Mouse (Mus musculus): Measurements from ENCODE around the gene Psmc2. TPM values are rescaled to one million over a fixed set of nuclear protein-coding genes. Genes with fewer than 3 reads are reported as not detected.
A peak's percentile ranks its signal among the peaks of the same experiment; 100 is the strongest.

Gene Psmc2
- 169 and 174 TPM in 2 replicates for polyA plus RNA-seq (2012; rRNA removed)

DNA sequence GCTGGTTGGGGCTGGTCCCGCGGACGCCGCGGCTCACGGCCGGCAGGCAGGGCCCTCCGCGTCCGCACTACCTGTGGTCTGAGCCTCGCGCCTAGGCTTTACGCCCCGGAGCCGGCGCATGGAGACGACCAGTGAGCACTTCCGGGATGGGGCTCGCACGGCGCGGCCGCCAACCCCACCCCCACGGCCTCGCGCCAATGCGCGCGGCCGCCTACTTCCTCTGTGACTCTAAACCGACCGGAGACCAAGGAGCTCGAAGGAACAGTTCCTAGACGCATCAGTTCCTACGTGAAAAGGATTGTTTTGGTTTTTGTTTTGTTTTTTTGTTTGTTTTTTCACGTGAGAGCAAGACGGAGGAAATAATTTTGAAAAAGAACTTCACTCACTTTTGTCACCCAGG is at the start of gene Psmc2, which contains the start of gene Dnajc2:
TSS of gene Psmc2 (plus strand) at position 231 of the 400 bp plus-strand sequence.
TSS of gene Dnajc2 (minus strand) at position 199 of the 400 bp plus-strand sequence.
- peak; percentile 78 for TF ChIP-seq POLR2A (IDR thresholded peaks at IDR 0.05; ENCODE audit: control insufficient read depth, low read depth, low read length)
- no peak for TF ChIP-seq CTCF (IDR thresholded peaks at IDR 0.05; ENCODE audit: control insufficient read depth, insufficient read depth, insufficient replicate concordance, low read depth, low read length)
- Histone ChIP-seq H3K4me1 (ENCODE audit: control insufficient read depth, insufficient read depth, low read length) (0 out of 2 replicates have a peak, but pooled peaks cover 2% of the 10 kb centered on the region), H3K4me3 (ENCODE audit: control insufficient read depth, low read depth, low read length) (peak within 1 kb of the TSS; percentile 100), H3K27me3 (ENCODE audit: control insufficient read depth, insufficient read depth, low read length) (no peaks in the 10 kb centered on the region), H3K27ac (ENCODE audit: control insufficient read depth, insufficient read depth, low read depth, low read length) (peak within 1 kb of the TSS; percentile 93), H3K36me3 (ENCODE audit: control insufficient read depth, insufficient read depth, low read length) (no peaks in the 10 kb centered on the region; the same call in none of the 2 replicates)

DNA sequence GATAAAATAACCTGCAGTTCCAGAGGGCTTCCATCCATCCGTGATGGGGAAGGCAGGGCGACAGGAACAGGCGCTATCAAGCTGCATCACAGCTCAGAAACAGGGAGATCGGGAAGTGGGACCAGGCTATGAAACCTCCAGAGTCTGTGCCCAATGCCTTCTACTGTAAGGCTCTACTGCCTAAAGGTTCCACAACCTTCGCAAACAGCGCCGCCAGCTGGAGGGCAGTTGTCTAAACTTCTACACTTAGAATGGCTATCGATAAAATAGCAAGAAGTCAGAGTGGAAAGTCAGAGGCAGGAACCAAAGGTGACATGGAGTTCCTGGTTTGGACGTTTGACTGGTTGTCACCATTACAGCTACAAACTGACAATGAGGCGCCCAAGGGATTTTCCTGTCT is 49.5 kb upstream of the Psmc2 start:
- TF ChIP-seq POLR2A (IDR thresholded peaks at IDR 0.05; ENCODE audit: control insufficient read depth, low read depth, low read length) (no peak), CTCF (IDR thresholded peaks at IDR 0.05; ENCODE audit: control insufficient read depth, insufficient read depth, insufficient replicate concordance, low read depth, low read length) (peak; percentile 72; the same call in 1 of the 2 replicates)
- Histone ChIP-seq H3K27ac (ENCODE audit: control insufficient read depth, insufficient read depth, low read depth, low read length) (peak overlapping the region; percentile 41; the same call in 1 of the 2 replicates), H3K4me3 (ENCODE audit: control insufficient read depth, low read depth, low read length) (peak overlapping the region; percentile 84), H3K4me1 (ENCODE audit: control insufficient read depth, insufficient read depth, low read length) (peaks cover 14% of the 10 kb centered on the region), H3K36me3 (ENCODE audit: control insufficient read depth, insufficient read depth, low read length) (peaks cover 6% of the 10 kb centered on the region), H3K27me3 (ENCODE audit: control insufficient read depth, insufficient read depth, low read length) (no peaks in the 10 kb centered on the region)

DNA sequence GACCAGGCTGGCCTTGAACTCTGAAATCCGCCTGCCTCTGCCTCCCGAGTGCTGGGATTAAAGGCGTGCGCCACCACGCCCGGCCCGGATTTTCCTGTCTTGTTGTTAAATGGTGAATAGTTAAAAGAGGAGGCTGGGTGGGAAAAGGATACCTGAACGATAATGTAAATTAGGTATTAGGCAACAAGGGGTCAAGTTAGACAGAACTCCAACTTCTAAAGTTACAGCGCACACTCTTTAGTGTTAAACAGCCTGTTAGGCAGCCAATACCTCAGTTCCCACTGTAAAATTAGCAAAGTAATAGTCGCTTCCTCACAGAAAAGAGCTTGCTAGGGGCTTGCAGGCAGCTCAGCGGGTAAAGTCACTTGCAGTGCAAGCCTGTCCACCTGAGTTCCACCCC is 49.0 kb upstream of the Psmc2 start:
- TF ChIP-seq CTCF (IDR thresholded peaks at IDR 0.05; ENCODE audit: control insufficient read depth, insufficient read depth, insufficient replicate concordance, low read depth, low read length) (no peak), POLR2A (IDR thresholded peaks at IDR 0.05; ENCODE audit: control insufficient read depth, low read depth, low read length) (no peak)
- Histone ChIP-seq H3K4me1 (ENCODE audit: control insufficient read depth, insufficient read depth, low read length) (peaks cover 14% of the 10 kb centered on the region), H3K36me3 (ENCODE audit: control insufficient read depth, insufficient read depth, low read length) (peaks cover 6% of the 10 kb centered on the region), H3K27me3 (ENCODE audit: control insufficient read depth, insufficient read depth, low read length) (no peaks in the 10 kb centered on the region), H3K4me3 (ENCODE audit: control insufficient read depth, low read depth, low read length) (no peak overlapping the region), H3K27ac (ENCODE audit: control insufficient read depth, insufficient read depth, low read depth, low read length) (no peak overlapping the region)

DNA sequence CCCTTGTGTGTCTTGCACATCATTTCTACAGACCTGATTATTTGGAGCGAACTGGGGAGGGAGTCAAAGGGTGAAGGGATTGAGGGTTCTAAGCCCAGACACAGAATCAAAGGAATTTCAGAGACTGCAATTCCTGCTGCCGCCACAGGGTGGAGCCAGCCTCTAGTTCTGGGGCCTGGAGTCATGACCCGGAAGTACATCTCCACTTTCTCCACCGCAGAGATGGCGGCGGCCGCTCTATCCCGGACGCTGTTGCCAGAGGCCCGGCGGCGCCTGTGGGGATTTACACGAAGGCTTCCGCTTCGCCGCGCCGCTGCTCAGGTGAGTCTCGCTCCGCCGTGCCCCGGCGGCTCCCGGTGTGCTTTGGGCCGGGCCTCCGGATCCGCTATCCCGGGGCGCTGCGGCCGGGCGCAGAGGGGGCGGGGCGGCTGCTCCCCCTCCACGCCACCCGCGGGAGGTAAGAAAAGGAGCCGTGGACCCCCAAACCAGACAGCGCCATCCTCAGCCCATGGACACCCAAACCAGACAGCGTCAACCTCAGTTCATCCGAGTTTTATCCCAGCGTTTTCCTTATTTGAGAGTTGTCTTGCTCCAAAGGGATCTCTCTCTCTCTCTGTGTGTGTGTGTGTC is 48.0 kb upstream of the Psmc2 start, which contains the start of gene Pmpcb:
TSS of gene Pmpcb (plus strand) at position 186 of the 630 bp plus-strand sequence.
- TF ChIP-seq POLR2A (IDR thresholded peaks at IDR 0.05; ENCODE audit: control insufficient read depth, low read depth, low read length) (peak; percentile 84), CTCF (IDR thresholded peaks at IDR 0.05; ENCODE audit: control insufficient read depth, insufficient read depth, insufficient replicate concordance, low read depth, low read length) (peak; percentile 95)
- Histone ChIP-seq H3K27me3 (ENCODE audit: control insufficient read depth, insufficient read depth, low read length) (no peaks in the 10 kb centered on the region), H3K4me1 (ENCODE audit: control insufficient read depth, insufficient read depth, low read length) (peaks cover 14% of the 10 kb centered on the region), H3K4me3 (ENCODE audit: control insufficient read depth, low read depth, low read length) (peak within 1 kb of the TSS; percentile 80), H3K27ac (ENCODE audit: control insufficient read depth, insufficient read depth, low read depth, low read length) (peak within 1 kb of the TSS; percentile 7), H3K36me3 (ENCODE audit: control insufficient read depth, insufficient read depth, low read length) (peaks cover 6% of the 10 kb centered on the region)

DNA sequence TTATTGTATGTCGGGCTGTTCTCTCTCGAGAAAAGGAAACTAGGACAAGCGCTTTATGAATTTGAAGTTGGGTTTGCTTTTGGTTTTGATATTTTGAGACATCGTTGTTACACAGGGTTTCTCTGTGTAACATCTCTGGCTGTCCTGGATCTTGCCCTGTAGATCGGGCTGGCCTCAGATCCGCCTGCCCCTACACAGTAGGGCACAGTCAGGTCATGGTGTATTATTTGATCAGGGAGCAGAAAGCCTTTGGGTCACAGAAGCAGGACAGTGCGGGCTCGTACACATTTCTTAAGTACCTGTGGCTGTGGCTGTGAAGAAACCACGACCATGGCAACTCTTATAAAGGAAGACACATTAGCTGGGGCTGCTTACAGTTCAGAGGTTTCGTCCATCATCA is 47.5 kb upstream of the Psmc2 start:
- Histone ChIP-seq H3K36me3 (ENCODE audit: control insufficient read depth, insufficient read depth, low read length) (peaks cover 6% of the 10 kb centered on the region), H3K4me1 (ENCODE audit: control insufficient read depth, insufficient read depth, low read length) (peaks cover 14% of the 10 kb centered on the region), H3K27me3 (ENCODE audit: control insufficient read depth, insufficient read depth, low read length) (no peaks in the 10 kb centered on the region), H3K27ac (ENCODE audit: control insufficient read depth, insufficient read depth, low read depth, low read length) (no peak overlapping the region), H3K4me3 (ENCODE audit: control insufficient read depth, low read depth, low read length) (peak overlapping the region; percentile 80)
- no peak for TF ChIP-seq CTCF (IDR thresholded peaks at IDR 0.05; ENCODE audit: control insufficient read depth, insufficient read depth, insufficient replicate concordance, low read depth, low read length)
- no peak for TF ChIP-seq POLR2A (IDR thresholded peaks at IDR 0.05; ENCODE audit: control insufficient read depth, low read depth, low read length)

DNA sequence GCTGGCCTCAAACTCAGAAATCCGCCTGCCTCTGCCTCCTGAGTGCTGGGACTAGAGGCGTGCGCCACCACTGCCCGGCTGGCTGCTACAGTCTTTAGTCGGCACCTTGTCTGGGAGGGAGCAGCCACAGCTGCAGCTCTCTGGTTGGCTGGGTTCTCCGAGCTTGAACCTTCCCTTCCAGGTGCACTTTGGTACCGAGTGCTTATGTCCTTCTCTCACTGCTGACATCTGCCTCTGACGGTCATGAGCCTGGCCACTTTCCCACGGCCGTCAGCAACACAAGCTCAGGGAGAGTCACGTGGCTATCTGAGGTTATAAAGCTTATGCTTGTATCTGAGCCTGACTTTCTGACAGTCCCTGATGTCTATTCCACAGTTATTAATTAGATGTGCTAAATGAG is 46.0 kb upstream of the Psmc2 start:
- Histone ChIP-seq H3K4me1 (ENCODE audit: control insufficient read depth, insufficient read depth, low read length) (peaks cover 14% of the 10 kb centered on the region), H3K4me3 (ENCODE audit: control insufficient read depth, low read depth, low read length) (no peak overlapping the region), H3K36me3 (ENCODE audit: control insufficient read depth, insufficient read depth, low read length) (peaks cover 6% of the 10 kb centered on the region), H3K27ac (ENCODE audit: control insufficient read depth, insufficient read depth, low read depth, low read length) (no peak overlapping the region), H3K27me3 (ENCODE audit: control insufficient read depth, insufficient read depth, low read length) (no peaks in the 10 kb centered on the region)
- TF ChIP-seq CTCF (IDR thresholded peaks at IDR 0.05; ENCODE audit: control insufficient read depth, insufficient read depth, insufficient replicate concordance, low read depth, low read length) (no peak), POLR2A (IDR thresholded peaks at IDR 0.05; ENCODE audit: control insufficient read depth, low read depth, low read length) (no peak)

DNA sequence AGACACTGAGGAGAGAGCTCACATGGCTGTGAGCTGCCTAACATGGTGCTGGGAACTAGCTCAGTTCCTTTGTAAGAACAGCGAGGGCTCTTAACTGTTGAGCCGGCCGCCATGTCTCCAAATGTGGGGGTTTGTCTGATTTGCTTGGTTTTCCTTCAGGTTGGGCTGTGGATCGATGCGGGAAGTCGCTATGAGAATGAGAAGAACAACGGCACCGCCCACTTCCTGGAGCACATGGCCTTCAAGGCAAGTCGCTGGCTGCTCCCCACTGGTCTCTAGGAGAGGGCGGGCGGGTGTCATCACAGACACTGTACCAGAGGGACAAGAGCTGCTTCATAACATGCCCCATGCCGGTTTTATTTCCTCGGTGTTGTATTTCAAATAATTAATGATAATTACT is 45.2 kb upstream of the Psmc2 start:
- Histone ChIP-seq H3K36me3 (ENCODE audit: control insufficient read depth, insufficient read depth, low read length) (peaks cover 7% of the 10 kb centered on the region), H3K4me3 (ENCODE audit: control insufficient read depth, low read depth, low read length) (no peak overlapping the region), H3K27ac (ENCODE audit: control insufficient read depth, insufficient read depth, low read depth, low read length) (no peak overlapping the region), H3K4me1 (ENCODE audit: control insufficient read depth, insufficient read depth, low read length) (peaks cover 14% of the 10 kb centered on the region), H3K27me3 (ENCODE audit: control insufficient read depth, insufficient read depth, low read length) (no peaks in the 10 kb centered on the region)
- TF ChIP-seq POLR2A (IDR thresholded peaks at IDR 0.05; ENCODE audit: control insufficient read depth, low read depth, low read length) (no peak), CTCF (IDR thresholded peaks at IDR 0.05; ENCODE audit: control insufficient read depth, insufficient read depth, insufficient replicate concordance, low read depth, low read length) (no peak)
